Mouse (Mus musculus) heart, postnatal 10 days (tissue): ENCODE measurements around the gene Mrpl19. TPM values are rescaled to one million over a fixed set of nuclear protein-coding genes. Genes with fewer than 3 reads are reported as not detected.

ENCODE experiments used
- DNase-seq, 2 experiments: peaks; one replicate each; pipeline ENCODE4 v3.0.0; 2021
- intact Hi-C: fragments of 180-260 bp; cut with DNase I; formaldehyde crosslinking; loops from one replicate; pipeline ENCODE4 v1.15.1; 2025
- total RNA-seq, 2 experiments: library from RNA; stranded (reverse); gene quantifications; 2 replicates each; pipeline ENCODE4 v1.2.3; 2021

Gene Mrpl19
- total RNA-seq, 2 experiments from 2014 or later: 41.1 to 42.0 TPM

DNA sequence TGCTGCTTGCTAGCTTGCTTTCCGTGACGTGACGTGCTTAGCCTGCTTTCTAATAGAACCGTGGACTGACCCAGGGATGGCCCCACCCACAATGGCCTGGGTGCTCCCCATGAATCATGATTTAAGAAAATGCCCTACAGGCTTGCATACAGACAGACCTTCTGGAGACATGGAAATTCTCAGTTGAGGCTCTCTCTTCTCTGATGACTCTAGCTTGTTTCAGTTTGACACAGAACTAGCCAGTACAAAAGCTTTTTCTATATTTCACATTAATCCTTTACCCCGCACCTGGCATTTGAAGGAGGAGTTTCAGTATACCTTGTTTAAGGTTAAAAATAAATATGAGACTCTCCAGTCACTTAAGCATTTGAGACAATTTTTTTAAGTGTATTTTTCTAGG lies 24.0 kb downstream of the Mrpl19 start:
- DNase-seq: no peak
- intact Hi-C loops: no loop called here

DNA sequence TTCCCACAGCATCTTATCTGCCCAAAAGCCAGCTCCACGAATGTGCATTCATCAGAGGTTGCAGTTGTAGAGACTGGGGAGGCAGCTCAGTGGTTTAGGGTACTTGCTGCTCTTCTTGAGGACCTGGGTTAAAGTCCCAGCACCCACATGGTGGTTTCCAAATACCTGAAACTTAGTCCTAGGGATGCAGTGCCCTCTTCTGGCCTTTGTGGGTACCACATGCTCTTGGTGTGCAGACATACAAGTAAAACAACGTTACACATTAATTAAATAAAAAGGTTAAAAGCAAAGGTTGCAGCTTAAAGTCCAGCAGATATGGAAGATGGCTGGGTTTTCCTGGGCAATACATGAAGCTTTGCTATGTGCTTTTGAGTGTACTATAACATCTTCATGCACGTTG lies 32.5 kb downstream of the Mrpl19 start:
- no peak for DNase-seq
- intact Hi-C loops: no loop called here

DNA sequence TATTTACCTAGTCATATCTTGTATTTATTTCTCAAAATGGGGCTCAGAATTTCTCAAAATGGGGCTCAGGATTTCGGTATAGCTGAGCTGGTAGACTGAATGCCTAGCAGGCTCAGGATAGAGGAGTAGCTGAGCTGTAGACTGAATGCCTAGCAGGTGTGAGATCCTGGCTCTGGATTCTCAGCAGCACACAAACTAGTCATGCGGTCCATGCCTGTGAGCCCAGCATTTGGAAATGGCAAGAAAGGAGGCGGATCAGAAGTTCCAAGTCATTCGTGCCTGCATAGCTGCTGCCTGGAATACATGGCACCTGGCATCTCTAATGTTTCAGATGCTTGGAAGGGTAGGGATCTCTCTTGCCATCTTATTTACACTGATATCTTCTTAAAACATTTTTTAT lies 36.4 kb downstream of the Mrpl19 start:
- DNase-seq: no peak
- intact Hi-C loops: no loop called here

DNA sequence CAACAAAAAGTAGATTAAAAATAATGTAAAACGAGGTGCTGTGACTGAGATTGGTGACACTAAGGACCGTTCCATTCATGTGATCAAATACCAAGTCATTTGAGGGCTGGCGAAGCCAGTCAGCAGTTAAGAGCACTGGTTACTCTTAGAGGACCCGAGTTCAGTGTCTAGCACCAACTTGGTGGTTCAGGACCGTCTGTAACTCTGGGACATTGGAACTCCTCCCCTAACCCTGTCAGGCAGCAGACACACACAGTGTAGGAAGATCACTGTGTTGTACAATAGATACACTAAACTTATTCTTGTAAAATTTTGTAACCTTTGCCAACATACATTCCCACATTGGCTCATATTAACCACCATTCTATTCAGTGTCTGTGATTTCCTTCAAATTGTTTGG lies 41.5 kb downstream of the Mrpl19 start:
- intact Hi-C loops: no loop called here
- peak in 1 of 2 experiments; percentile 4 for DNase-seq

DNA sequence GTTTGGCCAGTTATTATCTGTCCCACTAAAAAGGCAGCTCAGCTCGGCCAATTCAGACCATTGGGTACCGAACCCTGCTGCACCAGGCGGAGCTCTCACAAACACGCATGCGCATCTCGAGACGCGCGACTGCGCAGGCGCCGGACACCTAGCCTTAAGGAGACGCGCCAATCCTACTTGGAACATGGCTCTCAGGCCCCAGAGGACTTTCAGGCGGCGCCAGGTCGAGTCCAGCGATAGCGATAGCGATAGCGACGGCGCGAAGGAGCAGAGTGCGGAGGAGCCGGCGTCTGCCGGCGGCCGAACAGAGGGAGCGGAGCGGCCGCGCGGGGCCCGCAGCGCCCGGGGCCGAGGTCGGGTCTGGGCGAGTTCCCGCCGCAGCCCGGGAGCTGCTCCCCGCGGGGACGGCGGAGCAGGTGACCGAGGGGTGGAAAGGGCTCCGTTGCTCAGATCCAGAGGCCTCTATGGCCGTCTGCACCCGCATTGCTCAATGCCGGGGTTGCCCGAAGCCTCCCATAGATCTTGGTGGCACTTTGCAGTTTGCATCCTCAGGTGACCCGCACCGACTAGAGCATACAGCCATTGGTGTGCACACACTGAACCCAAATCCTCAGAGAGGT lies 42.1 kb downstream of the Mrpl19 start, which contains the start of gene Gcfc2:
TSS of gene Gcfc2 (plus strand) at position 147 of the 620 bp plus-strand sequence.
- peak; percentile 96 to 97 for DNase-seq
- intact Hi-C loops: no loop called here

DNA sequence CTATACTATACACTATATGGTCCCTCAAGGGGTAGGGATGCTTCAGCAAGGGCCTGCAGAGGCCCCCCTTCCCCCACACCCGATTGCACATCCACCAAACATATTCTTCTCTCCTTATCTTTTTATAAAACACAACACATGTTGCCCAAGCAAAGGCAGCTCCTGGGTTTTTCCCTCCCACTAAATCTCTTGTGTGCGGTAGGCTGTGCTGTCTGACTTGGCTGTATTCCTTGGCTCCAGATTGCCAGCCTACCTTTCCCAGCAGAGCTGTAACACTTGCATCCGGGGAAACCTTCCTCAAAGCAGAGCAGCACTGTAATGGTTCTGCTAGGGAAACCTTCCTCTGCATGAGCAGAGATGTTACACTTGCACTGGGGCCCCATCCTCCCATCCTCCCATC lies 53.6 kb downstream of the Mrpl19 start:
- intact Hi-C loops: no loop called here

DNA sequence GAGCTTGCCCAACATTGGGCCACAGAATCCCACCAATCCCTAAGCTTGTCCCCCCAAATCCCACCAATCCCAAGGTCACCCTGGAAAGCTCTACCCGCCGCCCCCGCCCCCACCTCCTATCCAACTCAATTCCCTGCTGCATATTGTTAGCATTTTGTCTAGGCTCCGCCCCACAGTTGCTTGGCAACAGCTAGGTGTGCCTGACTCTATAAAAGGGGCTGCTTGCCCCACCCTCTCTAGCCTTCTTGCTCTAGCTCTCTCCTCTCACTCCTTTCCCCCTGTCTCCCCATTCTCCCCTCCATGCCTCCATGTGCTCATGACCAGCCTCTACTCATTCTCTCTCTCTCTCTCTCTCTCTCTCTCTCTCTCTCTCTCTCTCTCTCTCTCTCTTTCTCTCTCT lies 54.0 kb downstream of the Mrpl19 start:
- intact Hi-C loops: no loop called here
- DNase-seq: no peak

More for the DNA sequence above, 53.6 kb downstream of the Mrpl19 start:
- no peak for DNase-seq

DNA sequence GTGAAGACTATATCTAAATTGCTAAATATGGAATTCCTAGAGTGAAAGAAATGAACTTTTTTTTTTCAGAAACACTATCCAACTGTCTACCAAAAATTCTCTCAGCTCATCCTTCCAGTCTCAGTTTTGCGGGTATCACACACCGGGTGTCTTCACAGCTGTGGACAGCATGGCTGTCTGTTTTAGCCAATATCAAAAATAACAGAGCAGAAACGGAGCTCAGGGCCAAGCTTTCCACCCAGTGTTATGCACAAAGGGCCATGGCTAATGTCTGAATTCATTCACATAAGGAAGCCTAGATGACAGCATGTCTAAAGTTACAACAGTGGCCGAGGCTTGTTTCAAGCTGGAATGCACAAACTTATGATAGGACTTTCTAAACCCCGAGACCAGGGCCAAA lies 54.5 kb downstream of the Mrpl19 start:
- intact Hi-C loops: no loop called here

DNA sequence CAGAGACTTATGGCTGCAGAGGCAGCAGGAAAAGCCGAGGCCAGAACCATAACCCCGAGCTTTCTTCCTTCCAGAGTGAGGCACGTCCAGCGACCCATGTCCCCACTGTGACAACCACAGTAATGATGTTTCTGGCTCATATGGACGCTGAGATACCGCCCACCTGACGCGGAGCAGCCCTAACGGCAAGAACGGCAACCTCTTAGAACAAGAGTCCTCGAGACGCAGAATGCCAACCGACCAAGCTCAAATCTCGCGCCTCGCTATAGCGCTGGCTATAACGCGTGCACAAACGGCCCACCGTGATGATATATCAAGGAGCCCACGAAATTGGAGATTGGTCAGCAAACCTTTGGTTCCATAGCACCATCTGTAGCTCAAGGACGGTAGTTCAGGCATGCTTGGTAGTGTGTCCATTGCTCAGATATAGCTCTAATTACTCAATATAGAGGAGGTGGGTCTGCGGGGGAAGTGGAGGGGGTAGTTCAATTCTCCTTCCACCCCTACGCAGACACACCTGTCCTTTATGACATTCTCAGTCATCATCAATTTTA lies 55.4 kb downstream of the Mrpl19 start:
- intact Hi-C loops: no loop called here
- DNase-seq: no peak

More for the DNA sequence above, 54.5 kb downstream of the Mrpl19 start:
- DNase-seq: no peak

Other genes with a start within 250 kb of the Mrpl19 start
- gene Gcfc2, start 42.3 kb downstream of the Mrpl19 start, total RNA-seq: 1 to 10 TPM; 4.3 to 5.8 TPM
- 1 to 10 TPM; 5.7 to 7.6 TPM for gene Eva1a, start 75.1 kb upstream of the Mrpl19 start, total RNA-seq